7 mouse cellular contexts compared by ENCODE assay signal in genomic region chr12:108554861-108555556, GRCm38 (mm10). TPM values are rescaled to one million over a fixed set of nuclear protein-coding genes. Genes with fewer than 3 reads are reported as not detected.
A peak's percentile ranks its signal among the peaks of the same experiment; 100 is the strongest.
DNase-seq lines count a peak whose midpoint lies in the region; ATAC-seq lines count a peak whose summit lies in the region.

No protein-coding gene starts in this region.

- DNase-seq in right cerebral cortex, adult 18-20 months: peak; percentile 35
- DNase-seq in right cerebral cortex, postnatal 36 days (ENCODE audit: low spot score in 2 of 2): no peak
- peak; percentile 34 to 69 for DNase-seq in adrenal gland, postnatal 36 days
- peak; percentile 25 for DNase-seq in urinary bladder, postnatal 14 days (ENCODE audit: low spot score)

- H3K4me3 ChIP-seq in forebrain, embryonic 12.5 days (replicated peaks): peak overlapping the region; percentile 96
- peak overlapping the region; percentile 97 for H3K4me3 ChIP-seq in intestine, embryonic 15.5 days (replicated peaks)
- peak overlapping the region; percentile 91 for H3K4me3 ChIP-seq in midbrain, embryonic 13.5 days (replicated peaks)

- H3K27ac ChIP-seq in forebrain, embryonic 12.5 days: peak overlapping the region; percentile 93
- H3K27ac ChIP-seq in intestine, embryonic 15.5 days: peak overlapping the region; percentile 81
- H3K27ac ChIP-seq in midbrain, embryonic 13.5 days: peak overlapping the region; percentile 95

- no peaks in the 10 kb centered on the region for H3K27me3 ChIP-seq in forebrain, embryonic 12.5 days
- H3K27me3 ChIP-seq in intestine, embryonic 15.5 days (replicated peaks): no peaks in the 10 kb centered on the region
- H3K27me3 ChIP-seq in midbrain, embryonic 13.5 days: no peaks in the 10 kb centered on the region

- peak overlapping the region; percentile 97 for H3K9ac ChIP-seq in forebrain, embryonic 12.5 days
- H3K9ac ChIP-seq in intestine, embryonic 15.5 days: peak overlapping the region; percentile 89
- H3K9ac ChIP-seq in midbrain, embryonic 13.5 days (replicated peaks): peak overlapping the region; percentile 99

- peaks cover 53% of the 10 kb centered on the region for H3K4me1 ChIP-seq in forebrain, embryonic 12.5 days
- peaks cover 21% of the 10 kb centered on the region for H3K4me1 ChIP-seq in intestine, embryonic 15.5 days (replicated peaks)
- peaks cover 55% of the 10 kb centered on the region for H3K4me1 ChIP-seq in midbrain, embryonic 13.5 days (replicated peaks)

- H3K36me3 ChIP-seq in forebrain, embryonic 12.5 days (replicated peaks): no peaks in the 10 kb centered on the region
- no peaks in the 10 kb centered on the region for H3K36me3 ChIP-seq in intestine, embryonic 15.5 days
- no peaks in the 10 kb centered on the region for H3K36me3 ChIP-seq in midbrain, embryonic 13.5 days

- H3K4me2 ChIP-seq in forebrain, embryonic 12.5 days: peak overlapping the region; percentile 70
- H3K4me2 ChIP-seq in intestine, embryonic 15.5 days (replicated peaks): peak overlapping the region; percentile 66
- peak overlapping the region; percentile 83 for H3K4me2 ChIP-seq in midbrain, embryonic 13.5 days (replicated peaks)

- H3K9me3 ChIP-seq in forebrain, embryonic 12.5 days: no peaks in the 10 kb centered on the region
- H3K9me3 ChIP-seq in intestine, embryonic 15.5 days: no peaks in the 10 kb centered on the region
- H3K9me3 ChIP-seq in midbrain, embryonic 13.5 days: no peaks in the 10 kb centered on the region

- under 1% methylated on average over 81 of the region's 100 CpGs for WGBS in forebrain, embryonic 12.5 days
- under 1% methylated on average over 65 of the region's 100 CpGs for WGBS in intestine, embryonic 15.5 days
- 0% methylated on average over 84 of the region's 100 CpGs for WGBS in midbrain, embryonic 13.5 days

- peak; percentile 73 for ATAC-seq in forebrain, embryonic 12.5 days (ENCODE audit: low FRiP score)
- peak; percentile 79 for ATAC-seq in intestine, embryonic 15.5 days
- peak; percentile 74 for ATAC-seq in midbrain, embryonic 13.5 days

RNA-seq across cellular contexts. Expression of gene Evl, which starts 0.5 kb away (rescaled TPM):
- total RNA-seq in adrenal gland, postnatal 36 days (2021): 10 to 100 TPM; 48.8 to 49.6 TPM
- polyA plus RNA-seq in forebrain, embryonic 12.5 days (2016; fragmentation: Nextera tagmentation; extraction: Ambion mirVana): 121 and 124 TPM in 2 replicates
- 43.8 and 45.7 TPM in 2 replicates for polyA plus RNA-seq in intestine, embryonic 15.5 days (2015; fragmentation: Nextera tagmentation; extraction: Ambion mirVana)
- polyA plus RNA-seq in midbrain, embryonic 13.5 days (2015; fragmentation: Nextera tagmentation; extraction: Ambion mirVana): 200 and 204 TPM in 2 replicates

Comparison
In these comparisons a context has a peak if more than half of its experiments do, and no peak if none do; other contexts are left out.
1. DNase-seq: peak in right cerebral cortex, adult 18-20 months (single experiment), adrenal gland, postnatal 36 days (2 of 2) and urinary bladder, postnatal 14 days (single experiment); none in right cerebral cortex, postnatal 36 days (0 of 2).
2. Peak in every context shown above with its lines, with median percentiles within 50 percentile points of each other: ATAC-seq, H3K27ac ChIP-seq, H3K4me2 ChIP-seq, H3K4me3 ChIP-seq and H3K9ac ChIP-seq.